Mouse (Mus musculus): ENCODE results near the gene Apbb1. TPM values are rescaled to one million over a fixed set of nuclear protein-coding genes. Genes with fewer than 3 reads are reported as not detected.

Gene Apbb1
- polyA plus RNA-seq, 1 experiment from 2014 or later = 58.3 TPM

DNA sequence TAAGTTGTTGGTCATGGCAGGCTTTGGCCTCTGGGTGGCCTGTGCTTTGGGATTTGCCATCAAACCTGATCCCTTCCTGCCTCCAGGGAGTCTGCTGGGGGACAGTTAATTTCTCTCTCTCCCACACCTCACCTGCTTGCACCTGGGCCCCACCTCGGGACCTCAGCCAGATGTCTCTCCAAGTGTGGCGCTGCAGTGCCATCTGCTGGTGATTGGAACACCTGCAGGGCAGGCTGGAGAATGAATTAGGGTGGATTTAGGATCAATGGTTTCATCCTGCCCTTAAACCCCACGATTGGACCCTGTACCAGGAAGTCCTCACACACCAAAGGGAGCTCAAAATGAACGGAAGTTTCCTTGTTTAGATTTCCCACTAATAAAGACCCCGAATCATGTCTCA, 66.3 kb downstream of the Apbb1 start:
- H3K4me1 ChIP-seq = 0 out of 2 replicates have a peak, but pooled peaks cover 7% of the 10 kb centered on the region
- 12% methylated on average over 5 of the region's 5 CpGs for WGBS
- H3K36me3 ChIP-seq = no peaks in the 10 kb centered on the region
- H3K9me3 ChIP-seq = no peaks in the 10 kb centered on the region
- H3K4me2 ChIP-seq (replicated peaks) = no peak overlapping the region
- ATAC-seq (ENCODE audit: low FRiP score, low read depth) = peak; percentile 64; the same call in 1 of the 2 replicates
- H3K9ac ChIP-seq = no peak overlapping the region
- no peak overlapping the region for H3K27ac ChIP-seq
- H3K27me3 ChIP-seq = 0 out of 2 replicates have a peak, but pooled peaks cover 3% of the 10 kb centered on the region
- no peak overlapping the region for H3K4me3 ChIP-seq

DNA sequence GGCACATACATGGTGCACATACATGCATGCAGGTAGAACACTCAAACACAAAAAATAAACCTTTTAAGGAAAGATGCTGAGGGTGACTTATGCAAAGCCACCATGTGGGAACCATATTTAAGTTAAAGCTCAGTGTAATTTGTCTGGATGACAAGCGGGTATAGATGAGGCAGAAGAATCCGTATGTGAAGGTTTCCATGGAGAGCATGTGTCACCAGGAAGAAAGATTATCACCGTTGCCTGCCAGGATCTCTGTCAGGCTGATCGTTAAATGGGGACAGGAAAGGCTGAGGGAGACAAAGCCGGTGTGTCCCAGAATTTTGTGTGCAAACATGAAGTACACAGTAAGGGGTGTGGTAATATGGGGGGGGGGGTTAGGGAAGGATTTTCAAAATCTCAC, 66.9 kb downstream of the Apbb1 start:
- no peak overlapping the region for H3K4me3 ChIP-seq

DNA sequence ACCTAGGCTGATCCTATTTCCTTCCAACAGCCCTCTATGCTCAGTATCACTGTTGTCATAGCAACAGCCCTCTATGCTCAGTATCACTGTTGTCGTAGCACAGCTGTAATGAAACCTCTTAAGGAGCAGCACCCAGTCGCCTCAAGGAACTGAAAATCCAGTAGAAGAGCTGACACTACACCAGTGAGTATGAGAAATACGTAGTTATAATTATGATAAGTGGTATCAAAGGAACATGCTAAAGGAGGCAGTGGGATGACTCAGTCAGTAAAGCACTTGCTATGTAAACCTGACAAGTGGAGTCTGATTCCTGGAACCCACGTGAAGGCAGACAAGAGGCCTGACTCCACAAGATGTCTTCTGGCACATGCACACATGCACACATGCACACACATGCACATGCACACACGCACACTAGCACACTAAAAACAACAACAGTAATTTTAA, 67.6 kb downstream of the Apbb1 start:
- H3K27ac ChIP-seq = no peak overlapping the region
- H3K36me3 ChIP-seq = no peaks in the 10 kb centered on the region
- H3K9me3 ChIP-seq = no peaks in the 10 kb centered on the region
- 0 out of 2 replicates have a peak, but pooled peaks cover 3% of the 10 kb centered on the region for H3K27me3 ChIP-seq
- no peaks in the 10 kb centered on the region for H3K4me1 ChIP-seq
- no peak overlapping the region for H3K4me2 ChIP-seq (replicated peaks)
- 43% methylated on average over 5 of the region's 5 CpGs for WGBS
- H3K4me3 ChIP-seq = no peak overlapping the region
- no peak overlapping the region for H3K9ac ChIP-seq
- ATAC-seq (ENCODE audit: low FRiP score, low read depth) = no peak

More for the DNA sequence above, 66.9 kb downstream of the Apbb1 start:
- no peak for ATAC-seq (ENCODE audit: low FRiP score, low read depth)
- 37% methylated on average over 5 of the region's 5 CpGs for WGBS
- H3K4me2 ChIP-seq (replicated peaks) = no peak overlapping the region
- H3K4me1 ChIP-seq = 0 out of 2 replicates have a peak, but pooled peaks cover 3% of the 10 kb centered on the region
- no peaks in the 10 kb centered on the region for H3K9me3 ChIP-seq
- H3K9ac ChIP-seq = no peak overlapping the region
- 0 out of 2 replicates have a peak, but pooled peaks cover 3% of the 10 kb centered on the region for H3K27me3 ChIP-seq
- no peaks in the 10 kb centered on the region for H3K36me3 ChIP-seq
- no peak overlapping the region for H3K27ac ChIP-seq

DNA sequence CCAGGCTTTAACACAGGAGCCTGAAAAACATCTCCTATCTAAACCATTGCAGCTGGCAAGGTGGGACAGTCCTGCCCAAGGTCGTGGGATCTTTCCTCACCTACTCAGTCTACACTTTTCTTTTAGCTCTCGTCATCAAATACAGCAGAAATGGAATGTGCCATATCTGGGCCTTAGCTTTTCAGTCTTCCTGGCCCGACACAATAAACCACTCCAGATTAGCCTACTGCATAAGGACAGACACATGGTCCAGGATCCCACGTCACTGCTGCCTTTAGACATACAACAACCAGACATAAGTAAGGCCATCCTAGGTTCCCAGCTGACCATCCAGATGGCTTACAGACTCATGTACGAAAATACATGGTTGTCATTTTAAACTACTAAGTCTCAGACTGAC, 71.3 kb downstream of the Apbb1 start:
- no peak overlapping the region for H3K4me3 ChIP-seq
- no peaks in the 10 kb centered on the region for H3K9me3 ChIP-seq
- ATAC-seq (ENCODE audit: low FRiP score, low read depth) = no peak
- H3K27ac ChIP-seq = no peak overlapping the region
- no peaks in the 10 kb centered on the region for H3K27me3 ChIP-seq
- no peaks in the 10 kb centered on the region for H3K36me3 ChIP-seq
- no peaks in the 10 kb centered on the region for H3K4me1 ChIP-seq
- WGBS = 80% methylated on average over 5 of the region's 5 CpGs
- H3K4me2 ChIP-seq (replicated peaks) = no peak overlapping the region
- no peak overlapping the region for H3K9ac ChIP-seq

Other genes with a start within 250 kb of the Apbb1 start
- not detected in 2 replicates for gene Olfr690, start 247.5 kb downstream of the Apbb1 start, polyA plus RNA-seq (2015; fragmentation: Nextera tagmentation; extraction: Ambion mirVana)
- gene Olfr691, start 239.4 kb downstream of the Apbb1 start, polyA plus RNA-seq (2015; fragmentation: Nextera tagmentation; extraction: Ambion mirVana) = not detected in 2 replicates
- gene Olfr692, start 213.4 kb downstream of the Apbb1 start, polyA plus RNA-seq (2015; fragmentation: Nextera tagmentation; extraction: Ambion mirVana) = not detected in 2 replicates
- not detected in 2 replicates for gene Gm5901, start 206.6 kb downstream of the Apbb1 start, polyA plus RNA-seq (2015; fragmentation: Nextera tagmentation; extraction: Ambion mirVana)
- 47.0 and 49.2 TPM in 2 replicates for gene Fam160a2, start 181.6 kb downstream of the Apbb1 start, polyA plus RNA-seq (2015; fragmentation: Nextera tagmentation; extraction: Ambion mirVana)
- not detected in 2 replicates for gene Cnga4, start 177.1 kb downstream of the Apbb1 start, polyA plus RNA-seq (2015; fragmentation: Nextera tagmentation; extraction: Ambion mirVana)
- 0.09 TPM in 1 of 2 replicates, not detected in the other for gene Cckbr, start 155.9 kb downstream of the Apbb1 start, polyA plus RNA-seq (2015; fragmentation: Nextera tagmentation; extraction: Ambion mirVana)
- gene Cavin3, start 99.4 kb downstream of the Apbb1 start, polyA plus RNA-seq (2015; fragmentation: Nextera tagmentation; extraction: Ambion mirVana) = 51.2 and 52.2 TPM in 2 replicates
- 40.1 and 40.8 TPM in 2 replicates for gene Smpd1, start 27.3 kb downstream of the Apbb1 start, polyA plus RNA-seq (2015; fragmentation: Nextera tagmentation; extraction: Ambion mirVana)
- gene Hpx, start 18.5 kb upstream of the Apbb1 start, polyA plus RNA-seq (2015; fragmentation: Nextera tagmentation; extraction: Ambion mirVana) = 0.37 and 1.00 TPM in 2 replicates
- gene Trim3, start 51.9 kb upstream of the Apbb1 start, polyA plus RNA-seq (2015; fragmentation: Nextera tagmentation; extraction: Ambion mirVana) = 36.9 and 38.0 TPM in 2 replicates
- 182 and 195 TPM in 2 replicates for gene Timm10b, start 58.4 kb upstream of the Apbb1 start, polyA plus RNA-seq (2015; fragmentation: Nextera tagmentation; extraction: Ambion mirVana)
- gene Arfip2, start 58.8 kb upstream of the Apbb1 start, polyA plus RNA-seq (2015; fragmentation: Nextera tagmentation; extraction: Ambion mirVana) = 82.4 and 97.0 TPM in 2 replicates
- gene Gm45799, start 58.9 kb upstream of the Apbb1 start, polyA plus RNA-seq (2015; fragmentation: Nextera tagmentation; extraction: Ambion mirVana) = 23.7 and 28.5 TPM in 2 replicates
- 1.7 and 1.9 TPM in 2 replicates for gene Dnhd1, start 69.2 kb upstream of the Apbb1 start, polyA plus RNA-seq (2015; fragmentation: Nextera tagmentation; extraction: Ambion mirVana)
- 312 and 317 TPM in 2 replicates for gene Ilk, start 154.9 kb upstream of the Apbb1 start, polyA plus RNA-seq (2015; fragmentation: Nextera tagmentation; extraction: Ambion mirVana)
- 44.0 and 44.3 TPM in 2 replicates for gene Rrp8, start 155.7 kb upstream of the Apbb1 start, polyA plus RNA-seq (2015; fragmentation: Nextera tagmentation; extraction: Ambion mirVana)
- 118 and 133 TPM in 2 replicates for gene Taf10, start 162.7 kb upstream of the Apbb1 start, polyA plus RNA-seq (2015; fragmentation: Nextera tagmentation; extraction: Ambion mirVana)
- 42.5 and 50.8 TPM in 2 replicates for gene Tpp1, start 170.6 kb upstream of the Apbb1 start, polyA plus RNA-seq (2015; fragmentation: Nextera tagmentation; extraction: Ambion mirVana)
- 20.5 and 22.2 TPM in 2 replicates for gene Dchs1, start 206.0 kb upstream of the Apbb1 start, polyA plus RNA-seq (2015; fragmentation: Nextera tagmentation; extraction: Ambion mirVana)
- gene Mrpl17, start 229.4 kb upstream of the Apbb1 start, polyA plus RNA-seq (2015; fragmentation: Nextera tagmentation; extraction: Ambion mirVana) = 341 and 356 TPM in 2 replicates

Data from limb, embryonic 13.5 days (tissue).